Mouse (Mus musculus): ENCODE data around the gene Gm49337. TPM values are rescaled to one million over a fixed set of nuclear protein-coding genes. Genes with fewer than 3 reads are reported as not detected.
A peak's percentile ranks its signal among the peaks of the same experiment; 100 is the strongest.

The Gm49337 gene
- polyA plus RNA-seq, 1 experiment, result not detected

DNA sequence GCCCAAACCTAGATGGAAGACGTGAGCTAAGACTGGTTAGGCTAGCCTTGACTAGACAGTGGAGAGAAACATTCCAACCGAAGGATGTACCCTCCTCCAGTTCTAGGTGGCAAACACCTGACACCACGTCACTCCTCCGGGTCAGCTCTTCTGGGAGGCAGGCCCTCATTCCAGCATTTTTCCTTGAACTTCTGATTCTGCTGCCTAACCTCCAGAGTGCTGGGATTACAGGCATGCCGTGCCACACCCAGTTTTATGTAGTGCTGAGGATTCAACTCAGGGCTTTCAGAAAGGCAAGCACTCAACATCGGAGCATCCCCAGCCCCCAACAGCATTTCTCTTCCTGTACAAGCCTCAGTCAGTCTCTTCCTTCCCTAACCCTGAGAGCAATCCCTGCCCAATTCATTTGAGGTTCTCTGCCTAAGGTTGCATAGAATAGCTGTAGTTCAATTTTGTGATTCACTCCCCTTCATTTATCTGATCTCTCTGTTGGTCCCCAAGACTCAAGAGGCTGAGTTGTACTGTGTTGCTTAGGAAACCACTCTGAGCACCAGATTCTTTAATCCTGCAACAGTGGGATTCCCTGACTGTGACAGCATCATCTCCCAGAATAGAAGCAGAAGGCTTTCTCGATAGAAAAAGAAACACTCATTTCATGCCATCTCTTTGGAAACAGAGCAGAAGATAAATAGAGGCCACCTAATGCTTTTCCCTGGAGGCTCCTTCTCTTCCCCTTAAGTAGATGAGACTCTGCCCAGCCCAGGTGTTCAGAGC lies 32.2 kb upstream of the Gm49337 start:
- peak in 1 of 2 experiments; percentile 37 for DNase-seq
- TF ChIP-seq POLR2A (IDR thresholded peaks at IDR 0.05; ENCODE audit: borderline replicate concordance, insufficient read depth, low read length) (no peak), CTCF (IDR thresholded peaks at IDR 0.05; ENCODE audit: borderline replicate concordance, insufficient read depth, low read depth, low read length) (no peak)
- H3K27me3 ChIP-seq (ENCODE audit: control insufficient read depth, insufficient read depth, low read length), result no peaks in the 10 kb centered on the region
- H3K4me1 ChIP-seq (ENCODE audit: control insufficient read depth, insufficient read depth, low read length), result peaks cover 19% of the 10 kb centered on the region
- WGBS, result 12% methylated on average over 7 of the region's 7 CpGs
- H3K4me3 ChIP-seq (replicated peaks; ENCODE audit: insufficient read depth, low read depth, low read length), result peak overlapping the region; percentile 91
- peak overlapping the region; percentile 92 for H3K27ac ChIP-seq (ENCODE audit: insufficient read depth, low read length)

DNA sequence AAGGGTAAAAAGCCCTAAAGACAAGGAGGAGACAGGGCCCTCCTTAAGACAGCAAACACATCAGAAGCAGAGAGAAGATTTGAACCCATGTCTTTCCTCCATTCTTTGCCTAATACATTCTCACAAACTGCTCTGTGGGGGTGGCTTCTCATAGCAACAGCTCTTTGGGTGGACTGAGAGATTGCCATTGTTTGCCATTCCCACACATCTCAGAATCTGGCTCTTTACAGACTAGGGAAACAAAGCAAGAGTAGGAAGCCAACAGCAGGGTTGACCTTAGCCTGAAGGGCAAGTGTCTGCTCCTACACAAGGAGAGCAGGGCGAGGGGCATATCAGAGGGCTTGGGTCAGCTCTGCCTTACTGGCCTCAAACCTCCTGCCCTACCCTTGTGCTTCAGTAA lies 31.4 kb upstream of the Gm49337 start:
- WGBS, result 53% methylated on average over 1 of the region's 1 CpGs
- DNase-seq, result peak in 1 of 2 experiments; percentile 35
- Histone ChIP-seq H3K27me3 (ENCODE audit: control insufficient read depth, insufficient read depth, low read length) (no peaks in the 10 kb centered on the region), H3K27ac (ENCODE audit: insufficient read depth, low read length) (peak overlapping the region; percentile 92), H3K4me1 (ENCODE audit: control insufficient read depth, insufficient read depth, low read length) (peaks cover 19% of the 10 kb centered on the region), H3K4me3 (replicated peaks; ENCODE audit: insufficient read depth, low read depth, low read length) (peak overlapping the region; percentile 91)
- TF ChIP-seq POLR2A (IDR thresholded peaks at IDR 0.05; ENCODE audit: borderline replicate concordance, insufficient read depth, low read length) (no peak), CTCF (IDR thresholded peaks at IDR 0.05; ENCODE audit: borderline replicate concordance, insufficient read depth, low read depth, low read length) (no peak)

GRCm38 (mm10) chr4:116142269-116142668 lies 30.9 kb upstream of the Gm49337 start:
- Histone ChIP-seq H3K4me3 (replicated peaks; ENCODE audit: insufficient read depth, low read depth, low read length) (peak overlapping the region; percentile 91), H3K27me3 (ENCODE audit: control insufficient read depth, insufficient read depth, low read length) (no peaks in the 10 kb centered on the region), H3K4me1 (ENCODE audit: control insufficient read depth, insufficient read depth, low read length) (peaks cover 18% of the 10 kb centered on the region), H3K27ac (ENCODE audit: insufficient read depth, low read length) (peak overlapping the region; percentile 92)
- 36% methylated on average over 7 of the region's 7 CpGs for WGBS
- TF ChIP-seq CTCF (IDR thresholded peaks at IDR 0.05; ENCODE audit: borderline replicate concordance, insufficient read depth, low read depth, low read length) (no peak), POLR2A (IDR thresholded peaks at IDR 0.05; ENCODE audit: borderline replicate concordance, insufficient read depth, low read length) (no peak)
- DNase-seq, result no peak

GRCm38 (mm10) chr4:116143317-116143811 lies 29.8 kb upstream of the Gm49337 start:
- peak overlapping the region; percentile 100 for H3K27ac ChIP-seq (ENCODE audit: insufficient read depth, low read length)
- TF ChIP-seq CTCF (IDR thresholded peaks at IDR 0.05; ENCODE audit: borderline replicate concordance, insufficient read depth, low read depth, low read length), result no peak
- TF ChIP-seq POLR2A (IDR thresholded peaks at IDR 0.05; ENCODE audit: borderline replicate concordance, insufficient read depth, low read length), result peak; percentile 62; the same call in 1 of the 2 replicates
- peak overlapping the region; percentile 91 for H3K4me3 ChIP-seq (replicated peaks; ENCODE audit: insufficient read depth, low read depth, low read length)
- DNase-seq, result peak; percentile 95 to 99
- peaks cover 13% of the 10 kb centered on the region for H3K4me1 ChIP-seq (ENCODE audit: control insufficient read depth, insufficient read depth, low read length)
- 2% methylated on average over 7 of the region's 7 CpGs for WGBS
- H3K27me3 ChIP-seq (ENCODE audit: control insufficient read depth, insufficient read depth, low read length), result no peaks in the 10 kb centered on the region

DNA sequence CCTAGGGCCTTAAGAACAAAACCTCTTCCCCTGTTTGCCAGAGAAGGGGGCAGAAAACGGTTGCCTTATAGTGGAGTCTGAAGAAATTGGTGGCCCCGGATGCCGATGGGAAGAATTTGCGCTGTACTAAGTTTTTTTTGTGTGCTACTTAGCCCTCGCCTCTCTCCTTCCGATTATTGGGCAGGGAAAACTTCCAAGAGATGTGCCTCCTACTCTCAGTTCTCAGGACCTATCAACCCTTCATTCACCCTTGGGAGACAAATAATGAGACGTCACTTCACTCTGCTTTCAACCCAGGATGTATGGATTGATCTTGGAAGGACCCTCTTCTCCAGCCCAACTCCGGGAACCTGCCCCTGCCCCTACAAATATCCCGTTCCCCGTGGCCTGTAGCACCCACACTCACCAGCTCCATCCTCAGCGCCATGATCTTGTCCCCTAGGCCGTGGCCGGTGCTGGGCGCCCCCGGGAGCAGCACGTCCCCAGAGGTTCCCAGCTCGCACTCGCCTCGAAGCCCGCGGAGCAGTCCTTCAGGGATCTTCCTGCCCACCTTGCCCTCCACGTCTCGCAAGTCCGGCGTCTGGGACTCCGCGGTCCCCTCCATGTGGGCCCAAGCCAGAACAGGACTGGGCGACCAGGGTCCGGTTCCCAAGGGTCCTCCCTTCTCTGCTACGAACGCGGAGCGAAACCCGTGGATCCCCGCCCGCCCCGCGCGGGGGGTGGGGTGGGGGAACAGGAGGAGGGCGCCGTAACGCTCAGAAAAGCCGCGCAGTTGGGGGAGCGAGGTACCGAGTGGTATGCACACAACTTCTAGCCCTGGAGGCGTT lies 29.1 kb upstream of the Gm49337 start:
- Histone ChIP-seq H3K4me1 (ENCODE audit: control insufficient read depth, insufficient read depth, low read length) (peaks cover 13% of the 10 kb centered on the region), H3K4me3 (replicated peaks; ENCODE audit: insufficient read depth, low read depth, low read length) (peak overlapping the region; percentile 91), H3K27ac (ENCODE audit: insufficient read depth, low read length) (peak overlapping the region; percentile 100), H3K27me3 (ENCODE audit: control insufficient read depth, insufficient read depth, low read length) (no peaks in the 10 kb centered on the region)
- DNase-seq, result peak; percentile 87 to 88
- under 1% methylated on average over 47 of the region's 47 CpGs for WGBS
- TF ChIP-seq CTCF (IDR thresholded peaks at IDR 0.05; ENCODE audit: borderline replicate concordance, insufficient read depth, low read depth, low read length) (no peak), POLR2A (IDR thresholded peaks at IDR 0.05; ENCODE audit: borderline replicate concordance, insufficient read depth, low read length) (peak; percentile 57)

GRCm38 (mm10) chr4:116149812-116150155 lies 23.4 kb upstream of the Gm49337 start:
- TF ChIP-seq CTCF (IDR thresholded peaks at IDR 0.05; ENCODE audit: borderline replicate concordance, insufficient read depth, low read depth, low read length), result no peak
- TF ChIP-seq POLR2A (IDR thresholded peaks at IDR 0.05; ENCODE audit: borderline replicate concordance, insufficient read depth, low read length), result no peak
- H3K4me3 ChIP-seq (replicated peaks; ENCODE audit: insufficient read depth, low read depth, low read length), result peak overlapping the region; percentile 92
- no peaks in the 10 kb centered on the region for H3K27me3 ChIP-seq (ENCODE audit: control insufficient read depth, insufficient read depth, low read length)
- 17% methylated on average over 6 of the region's 6 CpGs for WGBS
- no peak for DNase-seq
- peaks cover 18% of the 10 kb centered on the region for H3K4me1 ChIP-seq (ENCODE audit: control insufficient read depth, insufficient read depth, low read length)
- H3K27ac ChIP-seq (ENCODE audit: insufficient read depth, low read length), result peak overlapping the region; percentile 97

GRCm38 (mm10) chr4:116150156-116150861 lies 22.9 kb upstream of the Gm49337 start:
- DNase-seq, result peak; percentile 72 to 76
- TF ChIP-seq CTCF (IDR thresholded peaks at IDR 0.05; ENCODE audit: borderline replicate concordance, insufficient read depth, low read depth, low read length) (no peak), POLR2A (IDR thresholded peaks at IDR 0.05; ENCODE audit: borderline replicate concordance, insufficient read depth, low read length) (peak; percentile 86)
- under 1% methylated on average over 65 of the region's 73 CpGs for WGBS
- Histone ChIP-seq H3K4me1 (ENCODE audit: control insufficient read depth, insufficient read depth, low read length) (peaks cover 18% of the 10 kb centered on the region), H3K4me3 (replicated peaks; ENCODE audit: insufficient read depth, low read depth, low read length) (peak overlapping the region; percentile 97), H3K27me3 (ENCODE audit: control insufficient read depth, insufficient read depth, low read length) (no peaks in the 10 kb centered on the region), H3K27ac (ENCODE audit: insufficient read depth, low read length) (peak overlapping the region; percentile 97)

Measured in cerebellum, adult 2 months (tissue).